Comparison of ENCODE assay signal across 9 mouse cellular contexts in the genomic region with DNA sequence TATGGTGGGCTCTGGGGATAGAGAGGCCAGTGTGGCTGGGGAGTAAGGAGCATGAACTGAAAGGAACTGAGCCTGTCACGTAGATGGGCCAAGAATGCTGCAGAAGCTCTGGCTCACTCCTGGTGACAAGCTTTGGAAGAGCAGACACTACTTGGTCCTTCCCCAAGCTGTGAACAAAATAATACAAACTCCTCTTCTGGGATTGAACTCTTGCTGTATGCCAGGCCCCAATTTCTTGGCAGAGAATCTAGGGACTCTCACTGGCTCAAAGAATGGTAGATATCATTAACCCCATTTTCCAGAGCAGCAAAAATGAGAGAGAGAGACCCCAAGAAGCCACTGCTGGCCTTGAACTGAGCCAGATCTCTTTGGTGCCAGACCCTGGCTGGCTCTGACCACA. TPM values are rescaled to one million over a fixed set of nuclear protein-coding genes. Genes with fewer than 3 reads are reported as not detected.
DNase-seq lines count a peak whose midpoint lies in the region; ATAC-seq and TF ChIP-seq lines count a peak whose summit lies in the region.
"Had no signal": no experiment of that assay in that cellular context is flagged by ENCODE, and none has a peak within 500 bp of the region (broad histone marks: within the 10 kb centered on the region; RNA-seq: fewer than 3 reads in every experiment).

No protein-coding gene starts in this region.

- peak overlapping the region; percentile 62 for H3K4me3 ChIP-seq in heart, adult 2 months
- H3K4me3 ChIP-seq in brown adipose tissue, adult 24 weeks (ENCODE audit: insufficient read depth, low read depth, low read length) = peak overlapping the region; percentile 71
- H3K4me3 ChIP-seq in hindbrain, embryonic 15.5 days = no peak overlapping the region
- peak overlapping the region; percentile 26 for H3K4me3 ChIP-seq in midbrain, embryonic 12.5 days

- no peaks in the 10 kb centered on the region for H3K4me1 ChIP-seq in heart, adult 2 months (ENCODE audit: control insufficient read depth, insufficient read depth, low read length)
- H3K4me1 ChIP-seq in brown adipose tissue, adult 24 weeks (ENCODE audit: control insufficient read depth, insufficient read depth, insufficient read length, low read length) = no peaks in the 10 kb centered on the region; the same call in 1 of the 2 replicates
- H3K4me1 ChIP-seq in hindbrain, embryonic 15.5 days (replicated peaks) = peaks cover 36% of the 10 kb centered on the region
- H3K4me1 ChIP-seq in midbrain, embryonic 12.5 days = peaks cover 37% of the 10 kb centered on the region

- H3K9ac ChIP-seq in heart, adult 2 months (ENCODE audit: low read depth, low read length) = peak overlapping the region; percentile 30
- no peak overlapping the region for H3K9ac ChIP-seq in hindbrain, embryonic 15.5 days
- H3K9ac ChIP-seq in midbrain, embryonic 12.5 days (replicated peaks) = no peak overlapping the region

- no peak for ATAC-seq in hindbrain, embryonic 15.5 days (ENCODE audit: low FRiP score, low read depth)
- no peak for ATAC-seq in midbrain, embryonic 12.5 days (ENCODE audit: low FRiP score, low read depth)
- ATAC-seq in inflammation-experienced regulatory T-cells, adult 6 months = no peak

- no peaks in the 10 kb centered on the region for H3K36me3 ChIP-seq in heart, adult 2 months (ENCODE audit: control insufficient read depth, insufficient read depth, low read length)
- H3K36me3 ChIP-seq in hindbrain, embryonic 15.5 days = no peaks in the 10 kb centered on the region
- H3K36me3 ChIP-seq in midbrain, embryonic 12.5 days = no peaks in the 10 kb centered on the region

- no peak for TF ChIP-seq EP300 in heart, adult 2 months (IDR thresholded peaks at IDR 0.05; ENCODE audit: insufficient read depth, low read depth, low read length)

- peak in 1 of 2 experiments; percentile 18 for DNase-seq in heart, adult 2 months
- DNase-seq in heart, postnatal 14 days = no peak
- DNase-seq in natural killer cell, adult 2 months (ENCODE audit: low spot score in 2 of 2) = no peak
- DNase-seq in frontal cortex, postnatal 36 days (ENCODE audit: low spot score in 2 of 2) = no peak
- DNase-seq: B cell, adult 2 months had no signal

- no peaks in the 10 kb centered on the region for H3K9me3 ChIP-seq in hindbrain, embryonic 15.5 days
- no peaks in the 10 kb centered on the region for H3K9me3 ChIP-seq in midbrain, embryonic 12.5 days

- 37% methylated on average over 1 of the region's 1 CpGs for WGBS in heart, adult 2 months
- WGBS in hindbrain, embryonic 15.5 days = 61% methylated on average over 1 of the region's 1 CpGs
- WGBS in midbrain, embryonic 12.5 days = 47% methylated on average over 1 of the region's 1 CpGs

- peak overlapping the region; percentile 82 for H3K27ac ChIP-seq in heart, adult 2 months
- peak overlapping the region; percentile 58 for H3K27ac ChIP-seq in brown adipose tissue, adult 24 weeks (replicated peaks; ENCODE audit: low read depth, low read length)
- no peak overlapping the region for H3K27ac ChIP-seq in hindbrain, embryonic 15.5 days (replicated peaks)
- no peak overlapping the region for H3K27ac ChIP-seq in midbrain, embryonic 12.5 days (replicated peaks)

- H3K27me3 ChIP-seq in heart, adult 2 months (ENCODE audit: control insufficient read depth, insufficient read depth, low read length) = peaks cover 5% of the 10 kb centered on the region
- peaks cover 27% of the 10 kb centered on the region for H3K27me3 ChIP-seq in hindbrain, embryonic 15.5 days
- peaks cover 68% of the 10 kb centered on the region for H3K27me3 ChIP-seq in midbrain, embryonic 12.5 days

- peaks cover 6% of the 10 kb centered on the region for H3K79me2 ChIP-seq in heart, adult 2 months (replicated peaks; ENCODE audit: control insufficient read depth, insufficient read depth, low read length)

- intact Hi-C loops in heart, adult 2 months (cut with DNase I) = no loop called here
- intact Hi-C loops in heart, postnatal 14 days (cut with DNase I) = loop anchor here (2.0 kb wide), 1 partner anchor 27 kb away; no protein-coding TSS in a partner anchor

- no peak for TF ChIP-seq CTCF in heart, adult 2 months (IDR thresholded peaks at IDR 0.05)

- no peak for TF ChIP-seq POLR2A in heart, adult 2 months (IDR thresholded peaks at IDR 0.05; ENCODE audit: insufficient read depth, low read depth, low read length)

- H3K4me2 ChIP-seq in hindbrain, embryonic 15.5 days = peak overlapping the region; percentile 73
- H3K4me2 ChIP-seq in midbrain, embryonic 12.5 days (replicated peaks) = peak overlapping the region; percentile 78

RNA-seq across cellular contexts. Expression of gene Tcf15, which starts 1.9 kb away (rescaled TPM):
- 10 to 100 TPM; 26.7 to 32.1 TPM for total RNA-seq in heart, adult 2 months (2021)
- polyA plus RNA-seq in heart, adult 2 months (2012; rRNA removed) = 21.2 and 25.9 TPM in 2 replicates
- total RNA-seq in heart, postnatal 14 days (2021) = 10 to 100 TPM; 40.0 to 43.0 TPM
- polyA plus RNA-seq in brown adipose tissue, adult 24 weeks (2012; ENCODE audit: insufficient read depth, insufficient read length, missing spikeins) = 12.1 and 20.7 TPM in 2 replicates
- polyA plus RNA-seq in hindbrain, embryonic 15.5 days (2015; fragmentation: Nextera tagmentation; extraction: Ambion mirVana) = 1.1 and 1.7 TPM in 2 replicates
- polyA plus RNA-seq in midbrain, embryonic 12.5 days (2016; fragmentation: Nextera tagmentation; extraction: Ambion mirVana) = 3.4 and 3.8 TPM in 2 replicates
- polyA plus RNA-seq in inflammation-experienced regulatory T-cells, adult 6 months (2017; shearing (Covaris generic)) = not detected

RNA-seq across cellular contexts. Expression of gene Srxn1, which starts 36.2 kb away (rescaled TPM):
- total RNA-seq in heart, adult 2 months (2021) = 10 to 100 TPM; 19.2 to 23.9 TPM
- 35.9 and 40.0 TPM in 2 replicates for polyA plus RNA-seq in heart, adult 2 months (2012; rRNA removed)
- total RNA-seq in heart, postnatal 14 days (2021) = 10 to 100 TPM in 1 of 2 experiments, 1 to 10 TPM in 1; 9.8 to 11.9 TPM
- polyA plus RNA-seq in brown adipose tissue, adult 24 weeks (2012; ENCODE audit: insufficient read depth, insufficient read length, missing spikeins) = 36.2 and 39.3 TPM in 2 replicates
- polyA plus RNA-seq in hindbrain, embryonic 15.5 days (2015; fragmentation: Nextera tagmentation; extraction: Ambion mirVana) = 24.4 and 24.7 TPM in 2 replicates
- 14.3 and 15.2 TPM in 2 replicates for polyA plus RNA-seq in midbrain, embryonic 12.5 days (2016; fragmentation: Nextera tagmentation; extraction: Ambion mirVana)
- 1 to 10 TPM; 2.5 to 8.0 (median 3.3) TPM for polyA plus RNA-seq in inflammation-experienced regulatory T-cells, adult 6 months (2017; shearing (Covaris generic))

Comparison
In these comparisons a context has a peak if more than half of its experiments do, and no peak if none do; other contexts are left out.
1. H3K27ac ChIP-seq: peak in heart, adult 2 months (single experiment) and brown adipose tissue, adult 24 weeks (single experiment); none in hindbrain, embryonic 15.5 days (single experiment) and midbrain, embryonic 12.5 days (single experiment).